Comparison of ENCODE assay signal across 27 mouse cellular contexts in the genomic region with DNA sequence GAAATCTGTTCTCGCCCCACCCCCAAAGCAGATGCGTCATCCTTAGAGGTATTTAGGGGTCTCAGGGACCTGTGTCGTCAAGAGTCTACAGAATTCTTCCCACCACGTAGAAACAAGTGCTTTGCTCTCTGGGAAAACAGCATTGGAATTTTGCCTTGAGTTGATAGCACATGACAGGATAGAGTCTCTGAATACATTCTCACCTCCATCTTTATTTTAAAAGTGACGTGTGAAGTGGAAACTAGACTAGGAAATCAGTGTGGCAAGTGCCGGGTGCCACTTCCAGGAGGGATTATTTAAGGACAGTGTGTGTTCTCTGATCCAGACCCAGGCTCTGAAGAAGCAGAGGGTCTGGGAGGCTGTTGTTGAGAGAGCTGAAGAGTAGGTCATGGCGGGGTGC.
A peak's percentile ranks its signal among the peaks of the same experiment; 100 is the strongest.
DNase-seq lines count a peak whose midpoint lies in the region; ATAC-seq and TF ChIP-seq lines count a peak whose summit lies in the region.
"Had no signal": no experiment of that assay in that cellular context is flagged by ENCODE, and none has a peak within 500 bp of the region (broad histone marks: within the 10 kb centered on the region; RNA-seq: fewer than 3 reads in every experiment).

No protein-coding gene starts in this region.

- no peak for ATAC-seq in forebrain, embryonic 11.5 days (replicated peaks; ENCODE audit: low FRiP score)
- no peak for ATAC-seq in heart, embryonic 13.5 days (ENCODE audit: extremely low read depth, insufficient number of reproducible peaks, low FRiP score, low TSS enrichment)
- no peak for ATAC-seq in embryonic facial prominence, embryonic 15.5 days (ENCODE audit: insufficient number of reproducible peaks, low FRiP score, low TSS enrichment, low read depth)
- ATAC-seq: forebrain, embryonic 14.5 days; liver, postnatal 0 days; midbrain, embryonic 13.5 days had no signal

- TF ChIP-seq CTCF in left cerebral cortex, adult 2 months (IDR thresholded peaks at IDR 0.05) = no peak

- H3K4me2 ChIP-seq in forebrain, embryonic 11.5 days (ENCODE audit: low read depth, low read length, severe bottlenecking) = no peak overlapping the region
- H3K4me2 ChIP-seq in heart, embryonic 13.5 days = no peak overlapping the region
- no peak overlapping the region for H3K4me2 ChIP-seq in embryonic facial prominence, embryonic 15.5 days (replicated peaks)
- H3K4me2 ChIP-seq: embryonic facial prominence, embryonic 12.5 days; hindbrain, embryonic 15.5 days; limb, embryonic 13.5 days; liver, embryonic 11.5 days; midbrain, embryonic 13.5 days had no signal

- H3K27ac ChIP-seq in forebrain, embryonic 10.5 days = 0 out of 2 replicates have a peak overlapping the region, but pooled peaks have one; percentile 60
- H3K27ac ChIP-seq in forebrain, embryonic 11.5 days (ENCODE audit: low read depth, low read length) = no peak overlapping the region
- H3K27ac ChIP-seq in heart, embryonic 13.5 days (replicated peaks) = 0 out of 2 replicates have a peak overlapping the region, but pooled peaks have one; percentile 26
- H3K27ac ChIP-seq in left cerebral cortex, adult 2 months = peak overlapping the region; percentile 69; the same call in 1 of the 2 replicates
- 0 out of 2 replicates have a peak overlapping the region, but pooled peaks have one; percentile 44 for H3K27ac ChIP-seq in embryonic facial prominence, embryonic 15.5 days (replicated peaks)
- H3K27ac ChIP-seq: gastrocnemius, adult 2 months; hindbrain, embryonic 15.5 days; limb, embryonic 13.5 days; macrophage; midbrain, embryonic 13.5 days had no signal

- H3K9ac ChIP-seq in forebrain, embryonic 11.5 days (ENCODE audit: low read length) = no peak overlapping the region
- H3K9ac ChIP-seq in heart, embryonic 13.5 days = peak overlapping the region; percentile 58; the same call in 1 of the 2 replicates
- H3K9ac ChIP-seq in embryonic facial prominence, embryonic 15.5 days = no peak overlapping the region
- H3K9ac ChIP-seq: embryonic facial prominence, embryonic 12.5 days; hindbrain, embryonic 15.5 days; limb, embryonic 13.5 days; liver, postnatal 0 days; midbrain, embryonic 13.5 days had no signal

- H3K27me3 ChIP-seq in forebrain, embryonic 10.5 days (ENCODE audit: poor library complexity, severe bottlenecking) = no peaks in the 10 kb centered on the region
- no peaks in the 10 kb centered on the region for H3K27me3 ChIP-seq in forebrain, embryonic 11.5 days (ENCODE audit: control insufficient read depth, insufficient read depth, low read length)
- no peaks in the 10 kb centered on the region for H3K27me3 ChIP-seq in heart, embryonic 13.5 days (replicated peaks)
- no peaks in the 10 kb centered on the region for H3K27me3 ChIP-seq in embryonic facial prominence, embryonic 15.5 days
- H3K27me3 ChIP-seq: embryonic facial prominence, embryonic 12.5 days; hindbrain, embryonic 15.5 days; limb, embryonic 13.5 days; midbrain, embryonic 13.5 days had no signal

- H3K4me3 ChIP-seq in forebrain, embryonic 10.5 days = no peak overlapping the region
- H3K4me3 ChIP-seq in forebrain, embryonic 11.5 days (ENCODE audit: low read depth, low read length) = no peak overlapping the region
- H3K4me3 ChIP-seq in heart, embryonic 13.5 days = no peak overlapping the region
- H3K4me3 ChIP-seq in left cerebral cortex, adult 2 months = no peak overlapping the region
- H3K4me3 ChIP-seq in embryonic facial prominence, embryonic 15.5 days (replicated peaks) = no peak overlapping the region
- H3K4me3 ChIP-seq: embryonic facial prominence, embryonic 12.5 days; gastrocnemius, adult 2 months; hindbrain, embryonic 15.5 days; limb, embryonic 13.5 days; midbrain, embryonic 13.5 days had no signal

- H3K9me3 ChIP-seq in forebrain, embryonic 10.5 days = no peaks in the 10 kb centered on the region
- no peaks in the 10 kb centered on the region for H3K9me3 ChIP-seq in forebrain, embryonic 11.5 days (ENCODE audit: control insufficient read depth, low read length)
- no peaks in the 10 kb centered on the region for H3K9me3 ChIP-seq in heart, embryonic 13.5 days
- H3K9me3 ChIP-seq in embryonic facial prominence, embryonic 15.5 days (replicated peaks) = no peaks in the 10 kb centered on the region
- H3K9me3 ChIP-seq: embryonic facial prominence, embryonic 12.5 days; hindbrain, embryonic 15.5 days; limb, embryonic 13.5 days; midbrain, embryonic 13.5 days had no signal

- intact Hi-C loops in heart, postnatal 36 days (cut with DNase I) = no loop called here
- intact Hi-C loops in left cerebral cortex, adult 2 months (cut with DNase I) = no loop called here

- H3K36me3 ChIP-seq in forebrain, embryonic 10.5 days (replicated peaks) = 0 out of 2 replicates have a peak, but pooled peaks cover 2% of the 10 kb centered on the region
- H3K36me3 ChIP-seq in forebrain, embryonic 11.5 days (ENCODE audit: control insufficient read depth, insufficient read depth, low read length) = no peaks in the 10 kb centered on the region
- peaks cover 4% of the 10 kb centered on the region; the same call in 1 of the 2 replicates for H3K36me3 ChIP-seq in heart, embryonic 13.5 days
- H3K36me3 ChIP-seq in embryonic facial prominence, embryonic 15.5 days = 0 out of 2 replicates have a peak, but pooled peaks cover 4% of the 10 kb centered on the region
- H3K36me3 ChIP-seq: hindbrain, embryonic 15.5 days; midbrain, embryonic 13.5 days had no signal

- 85% methylated on average over 7 of the region's 7 CpGs for WGBS in forebrain, embryonic 10.5 days
- 92% methylated on average over 7 of the region's 7 CpGs for whole genome bisulfite sequencing in forebrain, embryonic 11.5 days
- WGBS in heart, embryonic 13.5 days = 44% methylated on average over 7 of the region's 7 CpGs
- 74% methylated on average over 7 of the region's 7 CpGs for WGBS in embryonic facial prominence, embryonic 15.5 days

- no peak for DNase-seq in forebrain, embryonic 10.5 days (ENCODE audit: extremely low spot score, low spot score)
- DNase-seq in forebrain, embryonic 11.5 days (ENCODE audit: low spot score) = no peak
- no peak for DNase-seq in heart, postnatal 36 days
- no peak for DNase-seq in left cerebral cortex, adult 2 months (ENCODE audit: extremely low spot score in 1 of 2, low spot score in 2 of 2)
- no peak for DNase-seq in left cerebral cortex, adult 18-20 months (ENCODE audit: low spot score in 2 of 2)
- no peak for DNase-seq in urinary bladder, postnatal 10 days (ENCODE audit: low spot score)
- DNase-seq: adrenal gland, adult 8-10 months; cerebellum, adult 8-10 months; cerebellum, postnatal 36 days; gastrocnemius, adult 2 months; gastrocnemius, postnatal 36 days; kidney, adult 18-20 months; kidney, postnatal 36 days; layer of hippocampus, postnatal 36 days; liver, postnatal 0 days; retina, postnatal 1 day; right cerebral cortex, postnatal 14 days; thymus, postnatal 4 days had no signal

- H3K4me1 ChIP-seq in forebrain, embryonic 10.5 days = peaks cover 61% of the 10 kb centered on the region
- peaks cover 9% of the 10 kb centered on the region for H3K4me1 ChIP-seq in forebrain, embryonic 11.5 days (replicated peaks; ENCODE audit: control insufficient read depth, insufficient read depth, low read length)
- peaks cover 68% of the 10 kb centered on the region for H3K4me1 ChIP-seq in heart, embryonic 13.5 days
- peaks cover 58% of the 10 kb centered on the region for H3K4me1 ChIP-seq in embryonic facial prominence, embryonic 15.5 days
